In the genomic region with DNA sequence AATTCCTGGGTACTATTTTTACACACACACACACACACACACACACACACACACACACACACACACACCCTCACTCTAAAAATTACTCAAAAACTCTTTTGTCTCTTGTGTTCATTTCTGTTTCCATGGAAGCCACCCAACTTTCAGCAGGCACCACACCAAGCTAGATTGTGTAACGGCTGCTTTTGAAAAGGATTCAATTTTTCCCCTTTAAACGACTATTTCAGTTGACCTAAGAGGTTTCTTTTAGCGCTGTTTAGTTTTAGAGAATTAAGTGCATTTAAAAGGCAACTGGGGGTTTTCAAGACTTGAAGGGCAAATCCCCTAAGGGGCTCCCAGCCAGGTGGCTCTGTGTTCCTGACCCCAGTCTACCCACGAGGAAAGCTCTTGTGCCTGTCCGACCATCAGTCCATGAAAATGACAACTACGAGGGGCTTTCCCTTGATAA, we compare ENCODE assay signal across 9 mouse cellular contexts.
DNase-seq lines count a peak whose midpoint lies in the region; ATAC-seq lines count a peak whose summit lies in the region.
"Had no signal": no experiment of that assay in that cellular context is flagged by ENCODE, and none has a peak within 500 bp of the region (broad histone marks: within the 10 kb centered on the region; RNA-seq: fewer than 3 reads in every experiment).

No protein-coding gene starts in this region.

- peak; percentile 75 to 83 for DNase-seq in heart, adult 18-20 months
- no peak for DNase-seq in heart, embryonic 10.5 days (ENCODE audit: low spot score)
- peak; percentile 77 for DNase-seq in layer of hippocampus, adult 9-11 months
- DNase-seq in right cerebral cortex, adult 2 months (ENCODE audit: low spot score in 2 of 2), result peak; percentile 57 to 72
- DNase-seq in thymus, postnatal 0 days (ENCODE audit: low spot score), result no peak
- no peak for DNase-seq in kidney, postnatal 4 days
- no peak for DNase-seq in kidney, adult 11 months

- no peak overlapping the region for H3K27ac ChIP-seq in heart, embryonic 10.5 days
- H3K27ac ChIP-seq: hindbrain, embryonic 15.5 days had no signal

- no peaks in the 10 kb centered on the region for H3K27me3 ChIP-seq in heart, embryonic 10.5 days (ENCODE audit: insufficient read depth, poor library complexity, severe bottlenecking)
- H3K27me3 ChIP-seq: hindbrain, embryonic 15.5 days had no signal

- H3K4me3 ChIP-seq in heart, embryonic 10.5 days, result no peak overlapping the region
- H3K4me3 ChIP-seq: hindbrain, embryonic 15.5 days had no signal

- H3K36me3 ChIP-seq in heart, embryonic 10.5 days, result no peaks in the 10 kb centered on the region
- H3K36me3 ChIP-seq: hindbrain, embryonic 15.5 days had no signal

- ATAC-seq in frontal cortex, adult (ENCODE audit: low TSS enrichment), result peak; percentile 81

- 63% methylated on average over 6 of the region's 6 CpGs for WGBS in heart, embryonic 10.5 days

- no peaks in the 10 kb centered on the region for H3K9me3 ChIP-seq in heart, embryonic 10.5 days
- H3K9me3 ChIP-seq: hindbrain, embryonic 15.5 days had no signal

- H3K4me1 ChIP-seq in heart, embryonic 10.5 days, result peaks cover 11% of the 10 kb centered on the region; the same call in 1 of the 2 replicates

Comparison
In these comparisons a context has a peak if more than half of its experiments do, and no peak if none do; other contexts are left out.
1. DNase-seq: peak in heart, adult 18-20 months (2 of 2), layer of hippocampus, adult 9-11 months (single experiment) and right cerebral cortex, adult 2 months (2 of 2); none in heart, embryonic 10.5 days (single experiment), thymus, postnatal 0 days (single experiment), kidney, postnatal 4 days (0 of 2) and kidney, adult 11 months (single experiment).